ENCODE assay signal across 8 mouse cellular contexts in genomic region chr11:64079727-64080081, GRCm38 (mm10). TPM values are rescaled to one million over a fixed set of nuclear protein-coding genes. Genes with fewer than 3 reads are reported as not detected.
A peak's percentile ranks its signal among the peaks of the same experiment; 100 is the strongest.
DNase-seq lines count a peak whose midpoint lies in the region; ATAC-seq and TF ChIP-seq lines count a peak whose summit lies in the region.

No protein-coding gene starts in this region.

- intact Hi-C loops in left cerebral cortex, postnatal 14 days (cut with DNase I): loop anchor here (10.0 kb wide), 1 partner anchor 355 kb away; the partner anchor contains the start of genes F930015N05Rik and Hs3st3a1

- TF ChIP-seq POLR2A in myocyte (IDR thresholded peaks at IDR 0.05; ENCODE audit: insufficient read length, low read depth): no peak

- peaks cover 23% of the 10 kb centered on the region for H3K36me3 ChIP-seq in embryonic facial prominence, embryonic 10.5 days (replicated peaks)
- H3K36me3 ChIP-seq in intestine, embryonic 15.5 days: no peaks in the 10 kb centered on the region
- H3K36me3 ChIP-seq in myocyte (ENCODE audit: control insufficient read depth, insufficient read depth): no peaks in the 10 kb centered on the region

- H3K4me2 ChIP-seq in intestine, embryonic 15.5 days (replicated peaks): peak overlapping the region; percentile 70
- H3K4me2 ChIP-seq in myocyte (ENCODE audit: low read depth): peak overlapping the region; percentile 83

- H3K4me1 ChIP-seq in embryonic facial prominence, embryonic 10.5 days: peaks cover 21% of the 10 kb centered on the region
- H3K4me1 ChIP-seq in intestine, embryonic 15.5 days (replicated peaks): no peaks in the 10 kb centered on the region

- under 1% methylated on average over 8 of the region's 8 CpGs for WGBS in embryonic facial prominence, embryonic 10.5 days
- WGBS in intestine, embryonic 15.5 days: under 1% methylated on average over 8 of the region's 8 CpGs

- DNase-seq in layer of hippocampus, adult 9-10 months (ENCODE audit: low spot score): peak; percentile 36
- DNase-seq in layer of hippocampus, postnatal 10 days (ENCODE audit: low spot score in 2 of 2): no peak
- DNase-seq in embryonic facial prominence, embryonic 10.5 days (ENCODE audit: low spot score): no peak
- DNase-seq in layer of hippocampus, adult 9-11 months: no peak
- DNase-seq in adrenal gland, postnatal 4 days (ENCODE audit: low spot score in 2 of 2): no peak
- DNase-seq in left cerebral cortex, postnatal 14 days (ENCODE audit: low spot score in 2 of 2): no peak

- peak overlapping the region; percentile 55 for H3ac ChIP-seq in myocyte (ENCODE audit: control insufficient read depth, insufficient read length)

- H3K27ac ChIP-seq in embryonic facial prominence, embryonic 10.5 days (replicated peaks): peak overlapping the region; percentile 88
- H3K27ac ChIP-seq in intestine, embryonic 15.5 days: peak overlapping the region; percentile 96

- no peaks in the 10 kb centered on the region for H3K27me3 ChIP-seq in embryonic facial prominence, embryonic 10.5 days (replicated peaks; ENCODE audit: low read depth, poor library complexity, severe bottlenecking)
- no peaks in the 10 kb centered on the region for H3K27me3 ChIP-seq in intestine, embryonic 15.5 days (replicated peaks)
- no peaks in the 10 kb centered on the region for H3K27me3 ChIP-seq in myocyte (ENCODE audit: control insufficient read depth, insufficient read depth, insufficient read length)

- peaks cover 36% of the 10 kb centered on the region for H3K79me2 ChIP-seq in myocyte (ENCODE audit: control insufficient read depth, insufficient read depth)

- peak; percentile 74 for ATAC-seq in intestine, embryonic 15.5 days

- peak overlapping the region; percentile 85 for H3K9ac ChIP-seq in intestine, embryonic 15.5 days

- H3K9me3 ChIP-seq in embryonic facial prominence, embryonic 10.5 days: no peaks in the 10 kb centered on the region
- no peaks in the 10 kb centered on the region for H3K9me3 ChIP-seq in intestine, embryonic 15.5 days

- peak overlapping the region; percentile 72 for H3K4me3 ChIP-seq in embryonic facial prominence, embryonic 10.5 days
- H3K4me3 ChIP-seq in intestine, embryonic 15.5 days (replicated peaks): peak overlapping the region; percentile 81
- peak overlapping the region; percentile 89 for H3K4me3 ChIP-seq in myocyte

TF ChIP-seq in myocyte, 11 proteins besides CTCF, POLR2A, EP300 and RAD21:
- TF ChIP-seq TCF12 (IDR thresholded peaks at IDR 0.05; ENCODE audit: insufficient read depth, poor library complexity, severe bottlenecking) (no peak), USF1 (IDR thresholded peaks at IDR 0.05; ENCODE audit: low read depth) (no peak), MAX (IDR thresholded peaks at IDR 0.05; ENCODE audit: low read depth) (no peak), CEBPB (IDR thresholded peaks at IDR 0.05; ENCODE audit: insufficient read depth, poor library complexity, severe bottlenecking) (no peak), MYOD1 (IDR thresholded peaks at IDR 0.05; ENCODE audit: control insufficient read depth in 1 of 3, insufficient read length in 2 of 3, low read depth in 2 of 3) (no peak), TCF3 (IDR thresholded peaks at IDR 0.05; ENCODE audit: insufficient read length, low read depth) (no peak), POLR2AphosphoS2 (IDR thresholded peaks at IDR 0.05; ENCODE audit: insufficient read length, low read depth) (no peak), MYOG (IDR thresholded peaks at IDR 0.05; ENCODE audit: control insufficient read depth in 1 of 3, insufficient read depth in 1 of 3, insufficient read length in 2 of 3, low read depth in 2 of 3) (no peak), REST (IDR thresholded peaks at IDR 0.05; ENCODE audit: insufficient read depth, insufficient read length) (no peak), SRF (IDR thresholded peaks at IDR 0.05; ENCODE audit: control insufficient read depth, insufficient read length, low read depth) (no peak), E2F4 (IDR thresholded peaks at IDR 0.05; ENCODE audit: insufficient read depth) (no peak)
TF ChIP-seq in myocyte: peak in this region for 0.

RNA-seq across cellular contexts. Expression of gene Cox10, which starts 0.4 kb away (rescaled TPM):
- total RNA-seq in layer of hippocampus, postnatal 10 days (2021): 10 to 100 TPM; 22.4 to 25.9 TPM
- 30.9 and 31.2 TPM in 2 replicates for polyA plus RNA-seq in embryonic facial prominence, embryonic 10.5 days (2016; fragmentation: Nextera tagmentation; extraction: Ambion mirVana)
- 28.6 and 33.9 TPM in 2 replicates for polyA plus RNA-seq in intestine, embryonic 15.5 days (2015; fragmentation: Nextera tagmentation; extraction: Ambion mirVana)
- 17.3 TPM for polyA plus RNA-seq in myocyte (2012; fragmentation: generic; extraction: Trizol)
- 10 to 100 TPM; 26.8 to 27.2 TPM for total RNA-seq in adrenal gland, postnatal 4 days (2021)
- 10 to 100 TPM; 27.3 to 28.6 TPM for total RNA-seq in left cerebral cortex, postnatal 14 days (2021)
